Mouse (Mus musculus) heart, postnatal 0 days (tissue): Measurements from ENCODE around the gene Aldh18a1. TPM values are rescaled to one million over a fixed set of nuclear protein-coding genes. Genes with fewer than 3 reads are reported as not detected.

Experiments used
- ATAC-seq: fragments of 200-750 bp; cut with Nextera tagmentation; 2 replicates; pipeline ENCODE4 v1.8.0; 2017; ENCODE audit warnings: low read depth, moderate number of reproducible peaks, moderate library complexity; ENCODE audit not compliant: insufficient read depth
- DNase-seq: peaks from one replicate; pipeline ENCODE4 v3.0.0-alpha.2; 2016; ENCODE audit warnings: low spot score
- H3K27ac ChIP-seq: fragments of 300-500 bp; sonication (generic); 2 replicates; pipeline ENCODE4 v1.5.1; 2014; ENCODE audit warnings: low read depth, mild to moderate bottlenecking
- H3K27me3 ChIP-seq: fragments of 300-500 bp; sonication (generic); 2 replicates; pipeline ENCODE4 v1.6.1; 2014; ENCODE audit warnings: low read length, mixed read lengths; ENCODE audit not compliant: control insufficient read depth, insufficient read depth
- H3K36me3 ChIP-seq: fragments of 300-500 bp; sonication (generic); replicated peaks from 2 replicates; pipeline ENCODE4 v1.6.1; 2014; ENCODE audit warnings: low read length, mixed read lengths; ENCODE audit not compliant: control insufficient read depth, insufficient read depth
- H3K4me1 ChIP-seq: fragments of 300-500 bp; sonication (generic); 2 replicates; pipeline ENCODE4 v1.6.1; 2014; ENCODE audit warnings: antibody characterized with exemption; ENCODE audit not compliant: control insufficient read depth, insufficient read depth
- H3K4me2 ChIP-seq: fragments of 300-500 bp; sonication (generic); 2 replicates; pipeline ENCODE4 v1.6.1; 2014; ENCODE audit warnings: low read depth, mild to moderate bottlenecking, low read length, moderate library complexity
- H3K4me3 ChIP-seq: fragments of 300-500 bp; sonication (generic); 2 replicates; pipeline ENCODE4 v1.5.1; 2014; ENCODE audit warnings: low read depth, low read length
- H3K9ac ChIP-seq: fragments of 300-500 bp; sonication (generic); replicated peaks from 2 replicates; pipeline ENCODE4 v1.6.1; 2014; ENCODE audit warnings: low read depth, low read length, mixed read lengths
- H3K9me3 ChIP-seq: fragments of 300-500 bp; sonication (generic); replicated peaks from 2 replicates; pipeline ENCODE4 v1.6.1; 2016; ENCODE audit warnings: low read length; ENCODE audit not compliant: control insufficient read depth
- CTCF ChIP-seq: IDR thresholded peaks from 2 replicates; pipeline ENCODE4 v1.5.1; 2016; ENCODE audit warnings: antibody characterized with exemption, control low read depth, low read depth
- EP300 ChIP-seq: IDR thresholded peaks from 2 replicates; pipeline ENCODE4 v1.6.1; 2016; ENCODE audit warnings: antibody characterized with exemption, low read depth
- WGBS: fragments of 180-500 bp; shearing (Covaris S2); extraction: QIAGEN DNeasy Blood & Tissue Kit; methylation state at CpG from one replicate; pipeline ENCODE4 v1.1.7; 2014; 5-methylcytosine and 5-hydroxymethylcytosine counted together
- polyA plus RNA-seq: library from polyadenylated mRNA; unstranded; fragments of >200 nt; fragmentation: Nextera tagmentation; extraction: Ambion mirVana; gene quantifications from 2 replicates; pipeline ENCODE4 v1.2.1, GENCODE M21; 2015
- total RNA-seq: library from RNA; depleted of rRNA; stranded (reverse); fragments of >200 nt; gene quantifications from 2 replicates; pipeline ENCODE4 v1.2.3, GENCODE M21; 2014; ENCODE audit warnings: low replicate concordance

Gene Aldh18a1
- total and polyA plus RNA-seq, 2 experiments from 2014 or later, result 20.9 to 41.3 TPM

GRCm38 (mm10) chr19:40523431-40524005, 64.7 kb downstream of the Aldh18a1 start:
- no peak overlapping the region for H3K4me3 ChIP-seq
- no peaks in the 10 kb centered on the region for H3K27me3 ChIP-seq
- ATAC-seq (no peak), DNase-seq (no peak)
- TF ChIP-seq CTCF (no peak), EP300 (no peak)
- H3K27ac ChIP-seq, result no peak overlapping the region
- peaks cover 16% of the 10 kb centered on the region for H3K4me1 ChIP-seq
- H3K9me3 ChIP-seq, result no peaks in the 10 kb centered on the region
- no peaks in the 10 kb centered on the region for H3K36me3 ChIP-seq
- 68% methylated on average over 8 of the region's 8 CpGs for WGBS
- no peak overlapping the region for H3K4me2 ChIP-seq
- H3K9ac ChIP-seq, result no peak overlapping the region

DNA sequence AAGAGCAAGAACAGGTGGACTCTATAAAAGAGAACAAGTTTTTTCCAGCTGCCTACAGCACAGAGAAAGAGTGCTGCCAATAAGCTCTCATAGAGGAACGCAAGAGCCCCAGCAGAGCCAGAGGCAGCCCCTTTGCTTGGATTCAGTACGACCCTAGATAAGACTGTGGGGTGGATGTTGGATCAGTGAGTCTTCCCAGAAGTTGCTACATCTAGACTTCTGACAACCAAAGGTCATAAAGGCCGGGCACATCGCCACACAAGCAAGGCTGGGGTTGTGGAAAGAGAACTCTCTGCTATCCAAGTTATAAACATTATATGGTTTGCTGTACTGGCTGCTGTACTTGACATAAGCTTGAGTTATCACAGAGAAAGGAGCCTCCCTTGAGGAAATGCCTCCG, 67.9 kb downstream of the Aldh18a1 start:
- Histone ChIP-seq H3K36me3 (no peaks in the 10 kb centered on the region), H3K9me3 (no peaks in the 10 kb centered on the region), H3K9ac (no peak overlapping the region), H3K4me3 (no peak overlapping the region), H3K4me2 (no peak overlapping the region), H3K27me3 (no peaks in the 10 kb centered on the region), H3K27ac (no peak overlapping the region), H3K4me1 (0 out of 2 replicates have a peak, but pooled peaks cover 5% of the 10 kb centered on the region)
- DNase-seq (no peak), ATAC-seq (no peak)
- no peak for TF ChIP-seq EP300
- TF ChIP-seq CTCF, result no peak
- WGBS, result 69% methylated on average over 5 of the region's 5 CpGs

- WGBS, result 77% methylated on average over 1 of the region's 1 CpGs
- H3K4me1 ChIP-seq, result 0 out of 2 replicates have a peak, but pooled peaks cover 5% of the 10 kb centered on the region
- no peak overlapping the region for H3K27ac ChIP-seq
- TF ChIP-seq EP300 (no peak), CTCF (no peak)
- no peak overlapping the region for H3K4me3 ChIP-seq
- ATAC-seq (no peak), DNase-seq (no peak)
- H3K9me3 ChIP-seq, result no peaks in the 10 kb centered on the region
- no peak overlapping the region for H3K4me2 ChIP-seq
- no peaks in the 10 kb centered on the region for H3K27me3 ChIP-seq
- no peak overlapping the region for H3K9ac ChIP-seq
- H3K36me3 ChIP-seq, result no peaks in the 10 kb centered on the region
These were observed 69.6 kb downstream of the Aldh18a1 start for GRCm38 (mm10) chr19:40518706-40519105.

DNA sequence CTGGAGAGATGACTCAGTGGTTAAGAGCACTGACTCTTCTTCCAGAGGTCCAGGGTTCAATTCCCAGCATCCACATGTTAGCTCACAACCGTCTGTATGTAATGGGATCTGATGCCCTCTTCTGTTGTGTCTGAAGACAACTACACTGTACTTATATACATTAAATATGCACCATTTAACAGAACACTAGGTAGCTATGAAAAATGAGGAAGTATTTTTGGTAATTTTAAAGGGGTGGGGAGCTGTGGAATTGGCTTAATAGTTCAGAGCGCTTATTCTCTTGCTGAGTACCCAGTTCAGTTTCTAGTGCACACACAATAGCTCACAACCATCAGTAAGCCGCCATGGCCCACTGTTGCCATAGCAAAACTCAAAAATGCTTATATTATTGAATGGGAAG, 72.7 kb downstream of the Aldh18a1 start:
- Histone ChIP-seq H3K4me2 (no peak overlapping the region), H3K36me3 (no peaks in the 10 kb centered on the region), H3K4me3 (no peak overlapping the region), H3K9me3 (no peaks in the 10 kb centered on the region), H3K4me1 (peaks cover 10% of the 10 kb centered on the region; the same call in 1 of the 2 replicates), H3K9ac (no peak overlapping the region), H3K27me3 (no peaks in the 10 kb centered on the region), H3K27ac (no peak overlapping the region)
- ATAC-seq (no peak), DNase-seq (no peak)
- 88% methylated on average over 3 of the region's 3 CpGs for WGBS
- TF ChIP-seq CTCF, result no peak
- TF ChIP-seq EP300, result no peak

DNA sequence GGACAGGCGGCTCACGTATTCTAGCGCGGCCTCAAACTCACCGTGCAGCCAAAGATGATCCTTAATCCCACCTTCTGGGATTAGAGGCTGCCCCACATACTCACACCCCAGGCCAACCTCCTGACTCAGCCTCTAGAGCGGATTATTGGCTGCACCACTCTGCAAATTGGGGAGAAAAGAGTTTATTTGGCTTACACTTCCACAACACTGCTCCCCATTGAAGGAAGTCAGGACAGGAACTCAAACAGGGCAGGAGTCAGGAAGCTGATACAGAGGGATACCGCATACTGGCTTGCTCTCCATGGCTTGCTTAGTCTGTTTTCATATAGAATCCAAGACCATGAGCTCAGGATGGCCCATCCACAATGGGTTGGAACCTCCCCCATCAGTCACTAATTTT, 73.9 kb downstream of the Aldh18a1 start:
- no peak for ATAC-seq
- Histone ChIP-seq H3K36me3 (no peaks in the 10 kb centered on the region), H3K9me3 (no peaks in the 10 kb centered on the region), H3K4me1 (peaks cover 18% of the 10 kb centered on the region), H3K9ac (no peak overlapping the region), H3K4me2 (no peak overlapping the region), H3K27me3 (no peaks in the 10 kb centered on the region), H3K4me3 (no peak overlapping the region), H3K27ac (no peak overlapping the region)
- TF ChIP-seq CTCF (no peak), EP300 (no peak)
- no peak for DNase-seq
- WGBS, result 70% methylated on average over 7 of the region's 7 CpGs

GRCm38 (mm10) chr19:40513632-40514078, 74.6 kb downstream of the Aldh18a1 start, which contains the start of gene Sorbs1:
Gene Sorbs1, minus strand, starts transcription at chr19:40513779.
- TF ChIP-seq CTCF, result no peak
- TF ChIP-seq EP300, result peak; percentile 69; the same call in 1 of the 2 replicates
- Histone ChIP-seq H3K4me3 (peak within 1 kb of the TSS; percentile 84), H3K36me3 (no peaks in the 10 kb centered on the region), H3K9me3 (no peaks in the 10 kb centered on the region), H3K4me2 (peak within 1 kb of the TSS; percentile 79), H3K27me3 (no peaks in the 10 kb centered on the region), H3K4me1 (peaks cover 19% of the 10 kb centered on the region), H3K9ac (peak within 1 kb of the TSS; percentile 83), H3K27ac (peak within 1 kb of the TSS; percentile 93)
- WGBS, result under 1% methylated on average over 51 of the region's 51 CpGs
- DNase-seq (peak; percentile 98), ATAC-seq (peak; percentile 96)
